Mouse (Mus musculus): ENCODE data around the gene Olfr844.

The Olfr844 gene

GRCm38 (mm10) chr9:19316047-19316446, at the start of gene Olfr844:
Olfr844 (plus strand) TSS chr9:19316347.
- DNase-seq (ENCODE audit: low read depth): no peak

- no peak for DNase-seq (ENCODE audit: low read depth)
These were observed 20.0 kb downstream of the Olfr844 start, which contains the start of gene Olfr845 for GRCm38 (mm10) chr9:19336157-19336556. Olfr845 (plus strand) TSS chr9:19336457.

DNA sequence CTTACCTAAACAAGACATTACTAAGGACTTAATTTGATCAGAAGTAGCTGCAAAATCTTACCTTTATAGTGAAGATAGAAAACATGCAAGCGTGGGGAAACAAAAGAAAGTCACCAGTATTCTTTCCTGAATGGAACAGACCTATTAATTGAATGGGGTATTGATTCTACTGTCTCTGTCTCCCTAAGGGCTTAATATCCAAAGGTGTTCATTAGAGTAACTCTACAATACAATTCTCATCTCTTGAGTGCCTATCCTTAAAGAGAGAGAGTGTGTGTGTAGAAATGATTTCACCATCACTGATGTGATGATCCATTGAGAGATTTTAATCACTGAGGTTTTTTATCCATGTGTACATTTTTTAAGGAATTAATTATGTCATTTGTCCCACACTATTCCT, 47.8 kb downstream of the Olfr844 start, which contains the start of gene Olfr846:
Gene Olfr846, minus strand, starts transcription at position 101 of the 400 bp plus-strand sequence.
- DNase-seq (ENCODE audit: low read depth): no peak

All from fibroblast of lung, adult 2 months (primary cell).